Mouse (Mus musculus) heart, postnatal 25 days (tissue): ENCODE results near the gene Gsg1l. TPM values are rescaled to one million over a fixed set of nuclear protein-coding genes. Genes with fewer than 3 reads are reported as not detected.

Experiments
- DNase-seq: peaks from one replicate; pipeline ENCODE4 v3.0.0; 2022; ENCODE audit warnings: low spot score
- intact Hi-C: fragments of 180-260 bp; cut with DNase I; formaldehyde crosslinking; loops from one replicate; pipeline ENCODE4 v1.15.1; 2025
- total RNA-seq, 2 experiments: library from RNA; stranded (reverse); gene quantifications; 2 replicates each; pipeline ENCODE4 v1.2.3; 2021

The Gsg1l gene
- total RNA-seq, 2 experiments from 2014 or later = 10.3 to 12.6 TPM

DNA sequence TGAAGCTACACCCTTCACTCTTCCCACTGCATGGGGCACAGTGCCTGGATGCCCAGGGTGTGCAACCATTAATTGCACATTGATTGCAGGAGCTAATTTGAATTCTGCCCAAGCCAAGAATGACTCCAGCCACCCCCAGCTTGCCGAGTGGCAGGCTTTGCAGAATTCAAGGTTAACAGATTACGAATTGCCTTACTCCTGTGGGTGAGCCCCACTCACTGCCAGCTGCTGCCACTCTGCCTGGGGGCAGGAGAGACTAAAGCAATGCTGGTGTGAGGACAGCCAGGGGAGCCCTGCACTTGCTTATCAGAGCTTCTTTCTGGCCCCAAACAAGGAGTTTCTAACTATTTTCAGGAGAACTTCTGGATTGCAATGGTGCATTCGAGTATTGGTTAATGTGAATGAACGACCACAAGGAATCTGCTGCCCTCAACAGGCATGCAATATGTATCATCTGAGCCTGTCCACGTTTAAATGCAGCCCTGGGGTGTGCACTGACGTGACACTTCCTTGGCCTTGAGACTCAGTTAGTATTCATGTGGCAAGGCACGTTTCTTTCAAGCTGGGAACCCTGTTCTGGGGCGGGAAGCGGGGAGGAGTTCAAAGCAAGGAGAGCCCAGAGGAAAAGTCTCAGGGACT, 1.2 kb upstream of the Gsg1l start:
- intact Hi-C loops = loop anchor here (5.0 kb wide), 4 partner anchors 56 to 336 kb away; no protein-coding TSS in a partner anchor
- no peak for DNase-seq

DNA sequence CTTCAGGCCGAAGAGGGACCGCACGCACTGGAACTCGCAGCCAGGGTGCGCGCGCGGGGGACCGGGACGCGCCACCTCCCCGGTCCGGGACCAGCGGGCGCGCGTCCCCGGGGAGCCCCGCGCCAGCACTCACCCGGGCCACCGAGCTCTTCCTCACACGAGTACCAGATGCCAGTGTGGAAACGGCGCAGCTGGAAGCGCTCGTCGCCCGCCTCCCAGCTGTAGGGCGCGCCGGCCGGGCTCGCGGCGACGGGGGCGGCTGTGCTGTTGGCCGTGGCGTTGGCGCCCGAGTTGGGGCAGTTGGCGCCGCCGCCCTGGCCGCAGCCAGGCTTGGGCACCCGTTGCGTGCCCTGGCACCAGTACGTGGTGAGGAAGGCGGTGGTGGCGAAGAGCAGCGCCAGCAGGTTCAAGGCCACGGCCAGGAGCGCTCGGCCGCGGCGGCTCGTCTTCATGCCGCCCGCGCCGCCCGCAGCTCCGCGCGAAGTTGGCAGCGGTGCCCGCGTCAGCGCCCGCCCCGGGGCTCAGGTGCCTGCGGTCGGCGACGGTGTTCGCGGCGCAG, 405 bp downstream of the Gsg1l start:
- intact Hi-C loops = loop anchor here (5.0 kb wide), 4 partner anchors 55 to 335 kb away; no protein-coding TSS in a partner anchor
- no peak for DNase-seq

DNA sequence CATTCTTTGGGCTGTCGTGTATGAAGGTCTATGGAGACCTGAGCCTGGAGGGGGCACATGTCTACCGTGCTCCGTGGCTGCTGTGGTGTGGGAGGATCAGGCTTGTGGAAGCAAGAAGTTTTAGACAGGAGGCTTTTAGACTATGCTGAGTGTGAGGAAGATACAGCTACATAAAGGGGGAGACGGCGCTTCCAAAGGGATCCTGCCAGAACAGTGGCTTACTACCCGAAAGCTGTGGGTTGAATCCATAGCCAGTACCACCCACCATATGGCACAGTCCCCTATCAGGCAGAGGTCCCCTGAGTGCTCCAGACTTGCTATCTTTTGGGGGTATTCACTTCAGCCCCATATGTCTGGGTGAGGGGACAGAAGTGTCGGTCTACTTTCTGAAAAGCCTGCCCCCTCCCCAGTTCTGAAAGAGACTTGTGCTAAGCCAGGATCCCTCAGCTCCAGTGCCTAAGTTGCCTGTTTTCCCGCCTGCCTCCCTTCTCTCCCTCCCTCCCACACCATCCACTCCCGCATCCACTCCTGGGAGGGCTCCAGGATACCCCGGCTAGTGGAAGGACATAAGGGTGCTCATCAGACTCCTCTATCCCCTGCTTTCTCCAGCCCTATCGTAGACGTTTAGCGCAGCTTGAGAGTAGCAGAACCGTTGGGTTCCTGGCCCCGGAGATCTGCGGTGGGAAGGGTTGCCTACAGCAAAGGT, 1.1 kb downstream of the Gsg1l start:
- intact Hi-C loops = loop anchor here (5.0 kb wide), 4 partner anchors 54 to 334 kb away; no protein-coding TSS in a partner anchor
- no peak for DNase-seq

DNA sequence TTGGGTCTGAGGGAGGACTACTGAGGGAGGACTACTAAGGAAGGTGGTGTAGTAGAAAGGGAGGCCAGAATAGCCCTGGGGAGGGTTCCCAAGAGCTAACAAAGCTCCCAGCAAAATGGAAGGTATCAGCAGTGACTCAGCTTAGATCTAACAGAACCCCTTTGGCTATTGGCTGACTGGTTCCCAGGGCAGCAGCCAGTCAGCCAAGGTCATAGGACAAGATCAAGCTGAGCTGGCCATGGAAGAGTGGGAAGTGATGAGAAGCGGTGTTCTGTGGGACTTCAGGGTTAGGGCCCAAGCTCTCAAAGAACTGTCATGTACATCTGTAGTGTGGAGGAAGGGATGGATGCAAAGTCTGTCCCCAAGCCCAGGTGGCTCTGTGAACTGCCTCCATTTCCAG, 5.3 kb downstream of the Gsg1l start:
- DNase-seq = no peak
- intact Hi-C loops = no loop called here

DNA sequence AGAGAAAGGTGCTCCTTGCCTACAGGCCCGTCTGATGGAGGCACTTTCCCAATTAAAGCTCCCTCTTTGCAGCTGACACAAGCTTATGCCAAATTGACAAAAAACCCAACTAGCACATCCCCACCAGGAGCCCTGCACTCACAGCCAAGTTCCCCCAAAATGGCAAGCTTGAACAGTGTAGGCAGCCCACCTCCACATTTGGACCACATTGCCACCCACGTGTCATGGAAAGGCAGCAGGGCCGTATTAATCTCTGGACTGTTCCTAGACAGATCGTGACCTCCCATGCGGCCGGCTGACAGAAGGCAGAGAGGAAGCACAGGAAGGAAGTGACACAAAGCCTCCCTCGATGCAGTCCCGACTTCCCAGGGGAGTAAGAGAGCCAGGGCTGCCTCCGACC, 7.2 kb downstream of the Gsg1l start:
- DNase-seq = no peak
- intact Hi-C loops = no loop called here

DNA sequence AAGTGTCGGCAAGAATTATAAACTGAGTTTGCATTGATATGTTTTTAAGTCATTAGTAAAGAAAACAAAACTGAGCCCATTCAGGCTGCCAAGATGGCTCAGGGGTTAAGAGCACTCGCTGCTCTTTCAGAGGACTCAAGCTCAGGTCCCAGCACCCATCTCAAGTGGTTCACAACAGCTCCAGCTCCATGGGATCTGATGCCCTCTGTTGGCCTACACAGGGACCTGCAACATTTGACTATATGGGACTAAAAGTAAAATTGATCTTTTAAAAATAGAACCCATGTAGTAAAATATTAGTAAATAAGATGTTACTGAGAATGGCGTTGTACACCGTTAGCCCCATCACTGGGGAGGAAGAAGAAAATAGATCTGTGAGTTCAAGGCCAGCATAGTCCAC, 11.9 kb downstream of the Gsg1l start:
- intact Hi-C loops = no loop called here
- no peak for DNase-seq

DNA sequence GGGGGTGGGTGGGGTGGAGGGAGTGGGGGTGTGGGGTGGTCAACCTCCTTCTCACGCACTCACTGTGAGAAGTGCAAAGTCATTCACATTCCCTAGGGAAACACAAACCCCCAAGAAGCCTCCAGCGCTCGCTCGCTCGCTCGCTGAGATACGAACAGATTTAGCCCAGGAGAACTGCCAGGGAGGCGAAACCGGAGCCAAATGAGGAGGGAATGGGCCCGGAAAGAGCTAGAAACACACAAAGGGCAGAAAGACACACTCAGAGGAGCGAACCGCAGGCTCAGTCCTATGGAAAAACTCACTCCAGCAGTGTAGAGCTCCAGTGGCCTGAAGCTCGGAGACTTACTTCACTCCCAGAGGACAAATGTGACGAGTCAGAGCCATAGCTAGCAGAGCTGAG, 15.4 kb downstream of the Gsg1l start:
- intact Hi-C loops = no loop called here
- no peak for DNase-seq

DNA sequence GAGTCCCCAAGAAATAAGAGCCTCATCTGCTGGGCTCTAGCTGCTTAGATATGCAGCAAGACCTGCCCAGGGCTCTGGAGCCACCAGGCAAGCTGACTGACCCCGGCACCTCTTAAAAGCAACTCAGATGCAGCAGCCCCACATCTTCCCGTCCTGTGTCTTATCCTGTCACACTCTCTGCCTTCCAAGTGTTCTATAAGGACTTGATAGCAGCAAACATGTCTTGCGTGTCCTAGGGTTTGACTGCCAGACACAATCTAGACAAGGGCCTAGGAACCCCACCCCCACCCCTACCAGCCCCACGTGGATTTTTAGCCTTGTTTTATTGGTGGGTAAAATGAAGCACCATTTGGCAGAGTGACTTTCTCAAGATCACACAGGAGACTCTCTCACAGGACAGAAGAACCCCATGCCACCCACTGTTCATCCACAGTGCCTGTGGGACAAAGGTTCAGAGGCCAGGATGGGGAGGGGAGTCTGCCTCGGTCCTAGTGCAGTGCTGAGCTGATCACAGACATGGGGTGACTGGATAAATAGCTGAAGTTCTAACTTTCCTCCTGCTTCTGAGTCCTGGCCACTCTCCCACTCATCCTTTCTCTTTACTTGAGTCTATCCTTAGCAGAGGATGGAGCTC, 16.9 kb downstream of the Gsg1l start:
- intact Hi-C loops = no loop called here

DNA sequence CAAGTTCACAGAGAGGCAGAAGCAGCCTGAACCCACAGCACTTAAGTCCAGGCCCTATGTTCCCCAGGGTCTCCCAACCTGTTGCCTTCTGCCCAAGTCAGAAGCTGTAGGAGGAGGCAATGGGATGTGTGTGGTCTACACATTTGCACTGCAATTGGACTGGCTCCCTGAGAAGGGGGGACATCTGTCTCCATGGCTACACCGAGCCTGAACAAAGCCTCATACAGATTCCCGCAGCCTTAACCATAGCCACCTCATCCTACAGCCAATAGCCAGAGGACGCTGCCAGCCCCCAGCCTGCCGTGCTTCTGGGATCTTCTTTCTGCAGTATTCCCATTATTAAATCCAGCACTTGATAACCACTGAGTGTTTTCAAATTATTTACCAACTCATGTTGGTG, 20.0 kb downstream of the Gsg1l start:
- intact Hi-C loops = no loop called here
- no peak for DNase-seq

More for the DNA sequence above, 16.9 kb downstream of the Gsg1l start:
- DNase-seq = no peak

DNA sequence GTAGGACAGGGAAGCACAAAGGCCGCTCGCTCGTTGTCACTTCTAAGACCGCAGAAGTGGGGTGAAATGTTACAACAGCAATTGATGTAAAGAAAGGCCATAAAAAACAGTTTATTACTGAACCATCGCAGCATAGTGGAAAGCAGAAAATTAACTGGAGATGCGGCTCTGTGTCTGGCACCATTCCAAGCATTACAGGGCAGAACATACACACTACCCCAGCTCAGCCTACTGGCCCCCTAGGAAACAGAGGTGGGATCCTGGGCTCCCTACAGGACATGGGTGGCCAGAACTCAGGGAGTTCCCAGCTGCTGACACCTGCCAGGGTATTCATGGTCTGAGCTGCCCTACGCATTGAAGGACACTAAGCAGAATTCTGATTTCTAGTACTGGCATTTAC, 23.3 kb downstream of the Gsg1l start:
- no peak for DNase-seq
- intact Hi-C loops = no loop called here

DNA sequence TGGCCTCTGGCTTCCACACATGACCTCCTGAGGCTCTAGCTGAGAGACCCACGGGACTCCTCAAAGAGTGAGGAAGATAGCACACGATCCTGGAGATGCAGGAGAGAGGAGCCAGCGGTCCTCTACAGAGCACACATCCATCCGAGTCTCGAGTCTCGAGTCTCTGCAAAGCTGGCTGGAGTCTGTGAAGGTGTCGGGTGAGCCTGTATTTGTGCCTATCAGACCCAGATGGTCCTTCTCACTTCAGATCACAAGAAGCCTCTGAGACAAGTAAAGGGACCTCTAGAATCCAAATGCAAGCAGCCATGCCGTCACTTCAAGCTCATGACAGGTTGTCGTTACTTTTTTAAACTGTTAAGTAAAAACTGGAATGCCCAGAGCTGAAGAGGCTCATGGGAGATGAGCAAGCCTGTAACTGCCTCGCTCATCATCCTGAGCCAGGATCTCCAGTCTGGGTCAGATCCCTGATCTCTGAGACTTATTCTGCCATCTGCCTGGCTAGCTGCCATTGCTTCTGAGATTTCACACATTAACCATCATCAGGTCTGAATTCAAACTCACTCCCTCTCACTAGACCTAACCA, 24.8 kb downstream of the Gsg1l start:
- intact Hi-C loops = no loop called here
- DNase-seq = no peak

DNA sequence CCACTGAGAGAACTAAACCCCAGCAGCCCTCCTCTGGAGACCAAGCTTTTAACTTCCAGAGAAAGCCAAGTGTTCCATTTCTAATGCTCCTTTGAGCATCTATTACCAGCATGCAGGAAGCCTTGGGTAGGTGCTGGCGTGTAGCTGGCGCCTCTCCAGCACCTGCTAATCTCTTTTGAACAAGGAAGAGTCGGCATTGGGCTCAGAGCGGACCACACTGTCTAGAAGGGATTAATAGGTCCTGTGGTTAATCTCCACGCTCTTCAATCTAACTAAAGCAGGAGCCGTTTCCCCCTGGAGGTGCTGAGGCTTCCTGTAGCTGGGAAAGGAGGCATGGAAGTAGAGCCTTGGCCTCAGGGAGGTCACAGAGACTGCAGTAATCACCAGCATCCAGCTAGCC, 27.6 kb downstream of the Gsg1l start:
- DNase-seq = no peak
- intact Hi-C loops = no loop called here

DNA sequence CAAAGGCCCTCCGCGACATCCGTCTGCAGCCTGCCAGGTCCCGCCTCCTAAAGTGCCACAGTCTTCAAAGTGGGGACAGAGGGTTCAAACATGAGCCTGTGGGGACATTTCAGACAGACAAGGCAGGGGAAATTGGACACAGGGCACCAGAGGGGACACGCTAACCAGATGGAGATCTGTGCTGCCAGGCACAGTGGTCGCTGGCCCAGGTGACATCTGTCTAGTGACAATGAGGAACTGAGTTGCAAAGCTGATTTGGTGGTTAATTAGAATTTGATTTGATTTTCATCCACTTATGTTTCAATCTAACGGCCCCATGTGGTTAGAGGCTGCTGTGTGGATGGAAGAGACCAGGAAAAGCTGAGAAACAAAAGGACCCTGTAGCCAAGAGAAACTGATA, 28.6 kb downstream of the Gsg1l start:
- DNase-seq = no peak
- intact Hi-C loops = no loop called here

DNA sequence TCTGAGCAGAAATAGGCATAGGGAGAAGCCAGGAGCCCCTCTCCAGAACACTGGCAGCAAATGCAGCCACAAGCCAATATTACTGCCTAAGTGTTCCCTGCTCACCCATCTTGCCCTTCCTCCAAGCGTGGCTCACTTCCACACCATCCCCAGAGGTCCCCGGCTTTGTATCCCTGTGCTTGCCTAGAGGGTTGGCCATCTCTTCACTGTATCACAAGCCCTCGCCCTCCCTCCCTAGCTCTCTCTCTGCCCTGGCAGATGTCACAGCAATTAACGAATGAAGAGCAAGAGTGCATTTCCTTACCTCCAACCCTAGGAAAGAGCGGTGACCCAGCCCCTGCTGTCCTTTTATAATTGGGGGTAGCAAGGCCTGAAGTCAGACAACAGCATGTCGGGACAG, 30.3 kb downstream of the Gsg1l start:
- no peak for DNase-seq
- intact Hi-C loops = no loop called here

DNA sequence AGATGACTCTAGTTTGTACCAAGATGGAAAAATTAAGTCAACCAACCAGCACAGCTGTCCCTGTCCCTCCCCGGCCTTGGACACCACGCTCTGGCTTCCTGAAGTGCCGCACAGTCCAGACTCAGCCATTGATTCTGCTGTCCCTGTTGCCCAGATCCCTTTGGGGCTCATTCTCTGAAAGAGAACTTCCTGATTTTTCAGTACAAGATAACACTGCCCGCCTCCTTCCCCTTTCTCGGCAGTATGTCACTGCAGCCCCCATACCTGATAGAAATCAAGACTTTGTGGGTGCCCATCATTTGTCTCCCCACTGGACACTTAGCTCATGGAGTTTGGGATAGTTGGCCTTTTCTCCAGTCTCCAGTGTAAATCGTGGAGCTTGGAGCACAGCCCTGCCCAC, 37.1 kb downstream of the Gsg1l start:
- DNase-seq = no peak
- intact Hi-C loops = no loop called here

DNA sequence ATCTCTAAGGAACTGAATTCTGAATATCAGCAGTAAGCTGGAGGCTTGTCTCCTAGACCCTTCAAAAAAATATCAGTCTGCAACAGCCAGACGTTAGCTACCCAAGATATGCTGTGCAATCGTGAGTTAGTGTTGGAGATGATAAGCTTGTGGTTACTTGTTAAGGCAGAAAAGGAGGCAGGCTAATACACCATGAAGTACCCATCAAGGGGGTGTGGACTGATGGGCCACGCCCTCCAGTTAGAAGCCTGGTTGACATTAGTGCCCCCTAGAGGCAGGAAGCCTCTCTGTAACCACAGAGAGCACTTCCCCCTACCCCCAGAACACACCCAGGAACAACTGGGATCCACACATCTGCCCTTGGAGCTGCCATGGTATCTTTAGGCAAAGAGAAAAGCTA, 39.9 kb downstream of the Gsg1l start:
- intact Hi-C loops = no loop called here
- DNase-seq = no peak

DNA sequence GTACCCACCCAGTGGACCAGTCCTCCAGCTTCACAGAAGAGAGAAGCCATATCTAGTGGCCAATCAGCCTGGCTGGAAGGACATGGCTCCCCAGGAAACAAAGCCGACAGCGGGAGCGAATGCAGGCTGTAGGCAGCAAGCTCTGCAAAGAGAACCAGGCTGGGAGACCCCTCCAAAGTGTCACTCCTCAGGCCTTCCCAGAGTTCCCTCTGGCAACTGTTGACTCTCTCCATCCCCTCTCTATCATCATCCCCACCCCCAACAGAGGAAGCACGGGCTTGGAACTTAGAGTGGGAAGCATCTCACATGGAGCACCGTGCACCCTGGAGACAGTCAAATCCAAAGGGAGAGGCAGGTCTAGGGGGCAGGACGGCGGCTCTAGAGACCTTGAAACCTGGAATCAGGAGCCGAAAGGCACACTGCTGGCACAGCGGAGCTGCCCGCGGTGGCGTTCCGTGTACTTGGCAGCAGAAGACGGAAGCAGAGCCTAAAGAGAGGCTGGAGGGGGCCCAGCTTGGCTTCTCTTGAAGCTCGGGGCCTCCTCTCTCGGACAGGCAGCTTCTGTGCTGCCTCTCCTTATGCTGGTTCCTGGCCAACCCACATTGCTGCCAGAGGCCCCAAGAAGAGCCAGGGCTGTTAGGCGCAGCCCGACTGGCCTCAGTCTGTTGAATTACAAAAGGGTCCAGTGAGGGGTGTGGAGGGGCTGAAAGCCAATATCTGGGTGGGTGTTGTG, 41.3 kb downstream of the Gsg1l start:
- peak; percentile 33 for DNase-seq
- intact Hi-C loops = no loop called here

DNA sequence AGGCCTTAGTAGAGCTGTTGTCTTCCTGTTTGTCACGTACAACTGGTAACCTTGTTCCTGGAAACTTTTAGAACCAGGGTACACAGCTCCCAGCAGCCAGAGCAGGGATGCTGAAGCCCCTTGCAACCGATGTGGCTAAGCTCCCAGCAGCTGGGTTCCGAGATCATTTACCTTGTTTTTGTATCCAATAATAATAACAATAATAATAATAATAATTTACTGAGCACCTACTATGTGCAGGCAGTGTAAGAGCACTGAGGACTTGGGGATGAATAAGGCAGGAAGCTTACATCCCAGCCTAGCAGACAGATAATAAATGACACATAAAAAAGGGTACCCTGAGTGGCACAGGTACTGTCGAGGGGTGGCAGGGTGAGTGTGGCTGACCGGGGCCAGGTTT, 42.4 kb downstream of the Gsg1l start:
- no peak for DNase-seq
- intact Hi-C loops = no loop called here

DNA sequence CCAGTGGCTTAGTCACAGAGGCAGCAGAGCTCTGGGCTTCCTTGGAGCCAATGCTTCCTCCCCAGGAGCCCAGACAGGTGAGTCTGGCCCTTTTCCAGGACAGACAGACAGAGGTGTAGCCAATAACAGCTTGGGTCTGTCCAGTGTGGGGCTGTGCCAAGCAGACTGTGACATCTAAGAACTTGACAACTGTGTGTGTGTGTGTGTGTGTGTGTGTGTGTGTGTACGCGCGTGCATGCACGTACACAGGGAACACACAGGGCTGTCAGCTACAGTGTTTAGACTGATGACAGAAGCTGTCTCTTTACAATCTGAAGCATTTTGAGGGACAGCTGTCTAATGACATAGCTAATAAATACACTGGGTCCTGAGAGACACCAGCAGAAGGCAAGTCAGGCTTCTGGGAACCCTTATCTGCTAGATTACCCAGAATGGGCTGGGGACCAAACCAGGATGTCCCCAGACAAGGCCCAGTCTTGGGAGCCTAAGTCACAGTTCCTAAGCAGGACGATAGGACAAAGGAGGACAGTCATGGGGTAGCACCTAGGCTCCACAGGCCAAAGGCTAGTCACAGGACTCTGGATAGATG, 42.9 kb downstream of the Gsg1l start:
- no peak for DNase-seq
- intact Hi-C loops = no loop called here
